Mouse (Mus musculus) MEL (cell line): ENCODE results near the gene Thrsp. TPM values are rescaled to one million over a fixed set of nuclear protein-coding genes. Genes with fewer than 3 reads are reported as not detected.

ENCODE experiments used
- DNase-seq: peaks from one replicate; pipeline ENCODE4 v3.0.0; 2011; ENCODE audit warnings: low read depth, low spot score
- H3K27ac ChIP-seq: 2 replicates; pipeline ENCODE4 v1.5.1; 2012; ENCODE audit warnings: low read depth, mild to moderate bottlenecking, control low read depth, low read length, moderate library complexity; ENCODE audit not compliant: control insufficient read depth
- H3K27me3 ChIP-seq, 2 experiments: fragments of 150-350 bp in 1 of 2; sonication (generic) in 1 of 2; 2 replicates each; pipeline ENCODE4 v1.6.1; 2012; ENCODE audit warnings: low read length in 2 of 2, mild to moderate bottlenecking in 2 of 2, improper control_type of control experiment in 1 of 2, moderate library complexity in 1 of 2; ENCODE audit not compliant: insufficient read depth in 2 of 2, control insufficient read depth in 1 of 2
- H3K36me3 ChIP-seq, 2 experiments: 2 replicates each; pipeline ENCODE4 v1.6.1; 2012 to 2014; ENCODE audit warnings: low read length in 2 of 2, improper control_type of control experiment in 1 of 2, inconsistent platforms in 1 of 2, mild to moderate bottlenecking in 1 of 2; ENCODE audit not compliant: insufficient read depth in 2 of 2, control insufficient read depth in 1 of 2
- H3K4me1 ChIP-seq, 2 experiments: fragments of 150-350 bp in 1 of 2; sonication (generic) in 1 of 2; 2 replicates each; pipeline ENCODE4 v1.6.1; 2012; ENCODE audit warnings: low read length in 2 of 2, improper control_type of control experiment in 1 of 2, mild to moderate bottlenecking in 1 of 2; ENCODE audit not compliant: insufficient read depth in 2 of 2, control insufficient read depth in 1 of 2
- H3K4me3 ChIP-seq, 2 experiments: fragments of 150-350 bp in 1 of 2; sonication (generic) in 1 of 2; 2 replicates each; pipeline ENCODE4 v1.5.1; 2012; ENCODE audit warnings: low read depth in 2 of 2, low read length in 2 of 2, mild to moderate bottlenecking in 2 of 2, moderate library complexity in 2 of 2, control low read depth in 1 of 2, improper control_type of control experiment in 1 of 2; ENCODE audit not compliant: control insufficient read depth in 1 of 2, insufficient read depth in 1 of 2
- H3K79me2 ChIP-seq: 2 replicates; pipeline ENCODE4 v1.6.1; 2012; ENCODE audit warnings: mild to moderate bottlenecking, low read length, moderate library complexity; ENCODE audit not compliant: control insufficient read depth, poor library complexity, insufficient read depth
- H3K9ac ChIP-seq: 2 replicates; pipeline ENCODE4 v1.6.1; 2012; ENCODE audit warnings: low read depth, mild to moderate bottlenecking, control low read depth, low read length, moderate library complexity; ENCODE audit not compliant: control insufficient read depth, poor library complexity, severe bottlenecking
- H3K9me3 ChIP-seq: fragments of 150-350 bp; sonication (generic); replicated peaks from 2 replicates; pipeline ENCODE4 v1.6.1; 2012; ENCODE audit warnings: mild to moderate bottlenecking, low read length, improper control_type of control experiment, moderate library complexity; ENCODE audit not compliant: insufficient read depth
- CHD2 ChIP-seq: IDR thresholded peaks from 2 replicates; pipeline ENCODE4 v1.6.1; 2011; ENCODE audit warnings: low read length, improper control_type of control experiment
- E2F4 ChIP-seq: IDR thresholded peaks from 2 replicates; pipeline ENCODE4 v1.6.1; 2011; ENCODE audit warnings: low read depth, low read length, improper control_type of control experiment, borderline replicate concordance
- ELF1 ChIP-seq: IDR thresholded peaks from 2 replicates; pipeline ENCODE4 v1.6.1; 2014; ENCODE audit warnings: low read depth, mild to moderate bottlenecking, inconsistent platforms, low read length, improper control_type of control experiment, moderate library complexity
- GABPA ChIP-seq: IDR thresholded peaks from 2 replicates; pipeline ENCODE4 v1.6.1; 2012; ENCODE audit warnings: low read depth, mild to moderate bottlenecking, inconsistent platforms, low read length, improper control_type of control experiment, moderate library complexity
- GATA1 ChIP-seq: IDR thresholded peaks from 2 replicates; pipeline ENCODE4 v1.6.1; 2011; ENCODE audit warnings: low read depth, low read length, improper control_type of control experiment
- HCFC1 ChIP-seq: IDR thresholded peaks from 2 replicates; pipeline ENCODE4 v1.6.1; 2012; ENCODE audit warnings: low read depth, mild to moderate bottlenecking, inconsistent platforms, low read length, improper control_type of control experiment, moderate library complexity
- JUND ChIP-seq: IDR thresholded peaks from 2 replicates; pipeline ENCODE4 v1.6.1; 2011; ENCODE audit warnings: low read depth, mild to moderate bottlenecking, improper control_type of control experiment, low read length
- MAFK ChIP-seq: IDR thresholded peaks from 2 replicates; pipeline ENCODE4 v1.6.1; 2011; ENCODE audit warnings: low read depth, mild to moderate bottlenecking, low read length, improper control_type of control experiment, borderline replicate concordance
- MAX ChIP-seq: IDR thresholded peaks from 2 replicates; pipeline ENCODE4 v1.6.1; 2011; ENCODE audit warnings: low read length, improper control_type of control experiment
- MEF2A ChIP-seq: IDR thresholded peaks from 2 replicates; pipeline ENCODE4 v1.6.1; 2014; ENCODE audit warnings: low read depth, mild to moderate bottlenecking, inconsistent platforms, low read length, improper control_type of control experiment; ENCODE audit not compliant: poor library complexity, insufficient replicate concordance, severe bottlenecking; ENCODE audit errors: extremely low read depth
- MXI1 ChIP-seq: IDR thresholded peaks from 2 replicates; pipeline ENCODE4 v1.6.1; 2011; ENCODE audit warnings: mild to moderate bottlenecking, low read depth, low read length, improper control_type of control experiment
- MYC ChIP-seq: IDR thresholded peaks from 2 replicates; pipeline ENCODE4 v1.6.1; 2011; ENCODE audit warnings: low read depth, mild to moderate bottlenecking, low read length, improper control_type of control experiment, moderate library complexity
- NRF1 ChIP-seq: IDR thresholded peaks from 2 replicates; pipeline ENCODE4 v1.6.1; 2014; ENCODE audit warnings: low read depth, mild to moderate bottlenecking, inconsistent platforms, low read length, improper control_type of control experiment, moderate library complexity; ENCODE audit not compliant: poor library complexity, insufficient read depth, severe bottlenecking
- POLR2AphosphoS2 ChIP-seq: IDR thresholded peaks from 2 replicates; pipeline ENCODE4 v1.6.1; 2011; ENCODE audit warnings: low read length, improper control_type of control experiment
- RAD21 ChIP-seq: IDR thresholded peaks from 2 replicates; pipeline ENCODE4 v1.6.1; 2011; ENCODE audit warnings: mild to moderate bottlenecking, low read depth, low read length, improper control_type of control experiment
- RCOR1 ChIP-seq: IDR thresholded peaks from 2 replicates; pipeline ENCODE4 v1.6.1; 2012; ENCODE audit warnings: low read depth, mild to moderate bottlenecking, inconsistent platforms, low read length, improper control_type of control experiment
- SMC3 ChIP-seq: IDR thresholded peaks from 2 replicates; pipeline ENCODE4 v1.6.1; 2011; ENCODE audit warnings: low read depth, low read length, improper control_type of control experiment
- UBTF ChIP-seq: IDR thresholded peaks from 2 replicates; pipeline ENCODE4 v1.6.1; 2012; ENCODE audit warnings: low read depth, mild to moderate bottlenecking, inconsistent platforms, low read length, improper control_type of control experiment, moderate library complexity, borderline replicate concordance; ENCODE audit not compliant: insufficient read depth
- USF1 ChIP-seq: IDR thresholded peaks from 2 replicates; pipeline ENCODE4 v1.6.1; 2014; ENCODE audit warnings: low read depth, mild to moderate bottlenecking, inconsistent platforms, low read length, improper control_type of control experiment, moderate library complexity
- USF2 ChIP-seq, 2 experiments: IDR thresholded peaks; 2 replicates each; pipeline ENCODE4 v1.6.1; 2011 to 2012; ENCODE audit warnings: improper control_type of control experiment in 2 of 2, low read length in 2 of 2, borderline replicate concordance in 1 of 2, inconsistent platforms in 1 of 2, low read depth in 1 of 2, mild to moderate bottlenecking in 1 of 2; ENCODE audit not compliant: insufficient read depth in 1 of 2
- ZKSCAN1 ChIP-seq: IDR thresholded peaks from 2 replicates; pipeline ENCODE4 v1.6.1; 2012; ENCODE audit warnings: low read depth, mild to moderate bottlenecking, inconsistent platforms, low read length, improper control_type of control experiment, moderate library complexity
- polyA plus RNA-seq, 2 experiments: library from polyadenylated mRNA; stranded (reverse) in 1 of 2; unstranded in 1 of 2; fragments of >175 nt in 1 of 2; fragments of >200 nt in 1 of 2; gene quantifications; 2 replicates each; pipeline versions ENCODE4 v1.2.1 to v1.2.4; 2012; ENCODE audit warnings: low replicate concordance in 2 of 2, low read depth in 1 of 2; ENCODE audit not compliant: insufficient read length in 2 of 2, insufficient read depth in 1 of 2, missing spikeins in 1 of 2
- total RNA-seq: library from RNA; depleted of rRNA; stranded (reverse); fragments of 300-350 nt; gene quantifications from 2 replicates; pipeline ENCODE4 v1.2.3, GENCODE M21; 2012

Thrsp gene
- total and polyA plus RNA-seq, 3 experiments: 0.06 TPM; not detected in 2

GRCm38 (mm10) chr7:97429705-97430104 lies 12.2 kb upstream of the Thrsp start:
- DNase-seq: no peak
- Histone ChIP-seq H3K36me3 (no peaks in the 10 kb centered on the region), H3K79me2 (no peaks in the 10 kb centered on the region), H3K27ac (no peak overlapping the region), H3K4me1 (no peaks in the 10 kb centered on the region; a peak in 2 of 4 replicates), H3K9me3 (no peaks in the 10 kb centered on the region), H3K9ac (no peak overlapping the region), H3K27me3 (no peaks in the 10 kb centered on the region; a peak in 1 of 4 replicates), H3K4me3 (no peak overlapping the region)
- TF ChIP-seq NRF1: no peak
- TF ChIP-seq CHD2: no peak
- no peak for TF ChIP-seq RAD21
- no peak for TF ChIP-seq MXI1
- no peak for TF ChIP-seq SMC3
- TF ChIP-seq MYC: no peak
- TF ChIP-seq E2F4: no peak
- no peak for TF ChIP-seq MAFK
- TF ChIP-seq MAX: no peak
- no peak for TF ChIP-seq USF1
- TF ChIP-seq USF2 (IDR thresholded peaks at IDR 0.05; ENCODE audit: borderline replicate concordance in 1 of 2, insufficient read depth in 1 of 2, low read depth in 1 of 2, low read length in 2 of 2): no peak

DNA sequence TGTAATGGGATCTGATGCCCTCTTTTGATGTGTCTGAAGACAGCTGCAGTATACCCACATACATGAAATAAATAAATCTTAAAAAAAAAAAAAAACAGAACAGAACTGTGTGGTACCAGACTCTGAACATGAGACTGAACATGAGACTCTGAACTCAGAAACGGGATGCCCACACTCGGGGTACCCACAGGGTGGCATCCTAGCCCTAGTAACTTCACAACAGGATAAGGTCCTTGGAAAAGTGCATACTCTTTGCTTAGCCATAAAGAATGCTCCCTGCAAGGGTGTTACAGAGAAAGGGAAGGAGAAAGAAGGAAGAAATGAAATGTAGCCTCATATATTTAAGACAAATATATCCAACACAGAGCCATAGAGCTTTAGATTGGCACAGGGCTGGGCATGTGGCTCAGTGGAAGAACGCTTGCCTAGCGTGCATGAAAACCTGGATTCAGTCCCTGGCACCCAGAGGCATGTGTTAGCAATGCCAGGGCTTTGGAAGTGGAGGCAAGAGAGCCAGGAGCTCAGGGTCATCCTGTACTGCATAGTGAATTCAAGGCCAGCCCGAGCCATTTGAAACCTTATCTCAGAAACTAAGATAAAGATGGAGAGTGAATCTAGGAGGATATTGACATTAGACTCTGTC lies 10.4 kb upstream of the Thrsp start:
- no peaks in the 10 kb centered on the region for H3K9me3 ChIP-seq
- no peak overlapping the region for H3K9ac ChIP-seq
- H3K27ac ChIP-seq: no peak overlapping the region
- H3K27me3 ChIP-seq: peaks cover 0 to 2% of the 10 kb centered on the region in 2 experiments; a peak in 1 of 4 replicates
- H3K79me2 ChIP-seq: no peaks in the 10 kb centered on the region
- H3K4me1 ChIP-seq: no peaks in the 10 kb centered on the region
- DNase-seq: no peak
- no peaks in the 10 kb centered on the region for H3K36me3 ChIP-seq
- H3K4me3 ChIP-seq: no peak overlapping the region
- no peak for TF ChIP-seq JUND
- TF ChIP-seq RCOR1: no peak
- TF ChIP-seq GATA1: no peak
- no peak for TF ChIP-seq MEF2A
- no peak for TF ChIP-seq SMC3
- no peak for TF ChIP-seq ZKSCAN1
- TF ChIP-seq USF2 (IDR thresholded peaks at IDR 0.05; ENCODE audit: borderline replicate concordance in 1 of 2, insufficient read depth in 1 of 2, low read depth in 1 of 2, low read length in 2 of 2): no peak
- TF ChIP-seq GABPA: no peak
- TF ChIP-seq MAFK: no peak
- no peak for TF ChIP-seq ELF1
- TF ChIP-seq UBTF: no peak
- no peak for TF ChIP-seq POLR2AphosphoS2
- no peak for TF ChIP-seq HCFC1
